Mouse (Mus musculus): ENCODE data around the gene Tada3.

Gene Tada3

GRCm38 (mm10) chr6:113386025-113386424, 8.3 kb upstream of the Tada3 start:
- DNase-seq (ENCODE audit: low read depth) = no peak

- DNase-seq (ENCODE audit: low read depth) = no peak
Measured at GRCm38 (mm10) chr6:113385160-113385714, 7.6 kb upstream of the Tada3 start.

GRCm38 (mm10) chr6:113384351-113384927, 6.8 kb upstream of the Tada3 start:
- DNase-seq (ENCODE audit: low read depth) = no peak

DNA sequence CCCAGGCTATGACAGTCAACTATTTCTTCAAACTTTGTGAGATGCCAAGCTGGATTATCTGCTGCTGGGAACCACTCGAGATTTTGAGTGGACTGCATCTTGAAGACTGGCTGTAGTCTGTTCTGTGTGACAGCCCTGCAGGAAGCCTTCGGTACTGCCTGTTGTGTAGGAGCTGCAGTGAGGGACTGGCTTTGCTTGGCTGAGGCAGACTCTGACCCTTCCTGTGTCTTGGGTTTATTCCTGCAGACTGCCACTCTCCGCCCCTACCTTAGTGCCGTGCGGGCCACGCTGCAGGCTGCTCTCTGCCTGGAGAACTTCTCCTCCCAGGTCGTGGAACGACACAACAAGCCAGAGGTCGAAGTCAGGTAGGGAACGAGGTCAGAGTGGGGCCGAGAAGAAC, 2.8 kb upstream of the Tada3 start:
- no peak for DNase-seq (ENCODE audit: low read depth)

- no peak for DNase-seq (ENCODE audit: low read depth)
Measured at GRCm38 (mm10) chr6:113379246-113379645, 1.6 kb upstream of the Tada3 start.

DNA sequence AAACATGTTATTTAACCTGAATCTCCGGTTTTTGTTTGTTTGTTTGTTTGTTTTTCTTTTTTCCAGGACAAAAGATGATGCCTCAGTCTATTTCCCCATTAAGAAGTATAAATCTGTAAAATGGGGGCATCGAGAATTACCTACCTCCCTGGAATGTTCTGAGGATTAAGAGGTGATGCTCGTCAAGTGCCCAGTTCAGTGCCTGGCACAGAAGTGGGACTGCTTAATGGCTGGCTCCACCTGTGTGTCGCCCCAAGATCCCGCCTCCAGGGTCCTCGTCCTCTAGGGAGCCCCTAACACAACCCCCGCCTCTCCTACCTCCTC, 549 bp downstream of the Tada3 start:
- no peak for DNase-seq (ENCODE audit: low read depth)

- DNase-seq (ENCODE audit: low read depth) = no peak
Measured at GRCm38 (mm10) chr6:113373491-113373890, 4.2 kb downstream of the Tada3 start.

DNA sequence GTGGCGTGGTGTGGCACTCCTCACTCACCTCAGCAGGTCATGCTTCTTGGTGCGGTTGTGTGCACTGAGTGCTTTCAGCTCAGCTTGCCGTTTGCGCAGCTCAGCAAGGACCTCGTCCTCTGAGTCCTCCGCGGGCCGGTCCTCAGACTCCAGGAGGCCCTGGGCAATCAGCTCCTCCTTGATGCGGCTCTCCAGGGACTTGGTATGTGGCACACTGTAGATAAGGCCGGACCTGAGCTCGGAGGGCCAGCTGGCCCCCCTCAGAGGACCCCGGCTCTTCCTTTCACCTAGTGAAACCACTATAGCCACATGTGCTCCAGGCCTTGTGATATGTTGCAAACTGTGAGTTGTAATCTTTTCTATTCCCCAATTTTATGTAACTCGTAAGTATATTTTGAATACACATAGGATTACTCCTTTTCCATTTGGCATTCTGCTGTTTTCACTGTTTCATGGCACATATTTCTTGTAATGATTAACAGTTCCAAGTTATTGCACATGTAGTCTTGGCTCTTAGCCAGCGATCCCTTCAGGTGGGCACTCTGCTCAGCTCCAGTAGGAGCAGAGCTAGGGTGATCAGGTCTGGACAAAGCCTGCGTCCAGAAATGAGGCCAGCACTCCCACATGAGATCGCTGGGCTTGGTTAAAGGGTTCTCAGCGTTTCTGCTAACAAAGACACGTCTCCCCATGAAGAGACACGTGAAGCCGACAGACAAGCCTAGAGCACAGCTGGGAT, 7.3 kb downstream of the Tada3 start:
- no peak for DNase-seq (ENCODE audit: low read depth)

DNA sequence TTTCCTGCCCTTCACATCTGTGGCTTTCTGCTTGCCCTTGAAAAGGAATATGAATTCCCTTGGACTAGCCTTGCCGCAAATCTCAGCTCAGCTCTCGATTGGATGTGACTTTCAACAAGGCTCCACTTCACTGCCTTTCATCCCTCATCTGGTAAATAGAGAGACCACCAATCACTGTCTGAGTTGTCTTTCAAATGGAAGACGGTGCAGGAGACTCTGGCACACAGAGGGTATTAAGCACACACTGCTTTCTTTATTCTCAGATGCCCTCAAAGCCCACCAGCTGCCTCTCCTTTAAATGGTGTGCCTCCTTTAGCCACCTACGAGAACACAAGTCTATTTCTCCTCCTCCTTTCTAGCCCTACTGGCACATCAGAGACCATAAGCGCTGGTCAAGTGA, 9.1 kb downstream of the Tada3 start:
- DNase-seq (ENCODE audit: low read depth) = no peak

DNA sequence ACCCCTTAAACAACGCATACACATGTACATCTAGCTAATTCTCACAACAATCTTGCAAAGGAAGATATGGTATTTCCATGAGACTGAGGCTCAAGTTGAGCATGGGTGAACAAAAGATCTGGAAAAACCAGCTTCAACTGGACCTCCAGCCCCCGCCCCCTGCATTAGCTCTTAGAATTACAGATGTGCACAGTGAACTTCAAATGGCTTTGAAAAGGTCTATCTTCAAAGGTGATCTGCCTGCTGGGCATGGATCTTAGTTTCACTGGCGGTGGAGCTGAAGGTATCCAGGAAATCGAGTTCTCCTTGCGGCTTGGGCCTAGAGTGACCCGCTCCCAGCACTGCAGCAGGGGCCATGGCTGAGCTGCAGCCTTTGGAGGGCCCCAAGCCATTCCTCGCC, 9.6 kb downstream of the Tada3 start:
- DNase-seq (ENCODE audit: low read depth) = no peak

DNA sequence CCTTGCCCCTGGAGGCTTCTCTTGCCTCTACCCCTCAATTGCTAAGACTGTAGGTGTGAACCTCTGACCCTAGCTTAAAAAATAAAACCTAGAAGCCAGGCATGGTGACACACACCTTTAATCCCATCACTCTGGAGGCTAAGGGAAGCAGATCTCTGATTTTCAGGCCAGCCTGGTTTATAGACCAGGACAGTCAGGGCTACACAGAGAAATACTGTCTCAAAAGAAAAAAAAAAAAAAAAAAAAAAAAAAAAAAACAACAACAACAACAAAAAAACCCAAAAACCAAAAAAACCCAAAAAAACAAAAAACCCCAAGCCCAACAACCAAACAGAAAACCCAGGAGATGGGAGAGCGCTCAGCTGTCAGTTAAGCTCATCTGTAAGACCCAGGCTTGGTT, 10.1 kb downstream of the Tada3 start:
- DNase-seq (ENCODE audit: low read depth) = no peak

DNA sequence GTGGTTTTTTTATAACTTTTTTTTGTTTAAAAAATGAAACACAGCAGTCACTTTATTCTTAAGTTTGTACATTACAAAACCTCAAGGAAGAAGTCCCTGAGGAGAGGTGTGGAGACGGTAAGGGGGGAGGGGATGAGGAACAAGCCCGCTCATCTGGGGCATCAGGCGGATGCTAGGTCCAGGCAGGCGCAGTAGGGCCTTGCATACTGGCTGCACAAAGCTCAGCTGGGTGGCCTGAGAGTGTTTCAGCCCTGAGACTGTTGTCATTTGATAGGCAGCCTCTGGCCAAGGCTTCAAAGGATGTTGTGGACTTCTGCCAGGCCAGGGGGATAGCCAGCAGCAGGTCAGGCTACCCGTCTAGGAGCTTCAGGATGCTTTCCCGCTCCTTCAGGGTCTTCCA, 11.0 kb downstream of the Tada3 start:
- DNase-seq (ENCODE audit: low read depth) = no peak

- no peak for DNase-seq (ENCODE audit: low read depth)
Measured at GRCm38 (mm10) chr6:113364518-113365135, 13.1 kb downstream of the Tada3 start.

GRCm38 (mm10) chr6:113362241-113362640, 15.4 kb downstream of the Tada3 start:
- DNase-seq (ENCODE audit: low read depth) = no peak

- DNase-seq (ENCODE audit: low read depth) = no peak
Measured at GRCm38 (mm10) chr6:113361476-113361875, 16.2 kb downstream of the Tada3 start.

GRCm38 (mm10) chr6:113353696-113354095, 24.0 kb downstream of the Tada3 start:
- no peak for DNase-seq (ENCODE audit: low read depth)

GRCm38 (mm10) chr6:113352820-113353219, 24.9 kb downstream of the Tada3 start:
- no peak for DNase-seq (ENCODE audit: low read depth)

GRCm38 (mm10) chr6:113351653-113352052, 26.0 kb downstream of the Tada3 start:
- DNase-seq (ENCODE audit: low read depth) = no peak

- no peak for DNase-seq (ENCODE audit: low read depth)
Measured at GRCm38 (mm10) chr6:113351161-113351560, 26.5 kb downstream of the Tada3 start.

DNA sequence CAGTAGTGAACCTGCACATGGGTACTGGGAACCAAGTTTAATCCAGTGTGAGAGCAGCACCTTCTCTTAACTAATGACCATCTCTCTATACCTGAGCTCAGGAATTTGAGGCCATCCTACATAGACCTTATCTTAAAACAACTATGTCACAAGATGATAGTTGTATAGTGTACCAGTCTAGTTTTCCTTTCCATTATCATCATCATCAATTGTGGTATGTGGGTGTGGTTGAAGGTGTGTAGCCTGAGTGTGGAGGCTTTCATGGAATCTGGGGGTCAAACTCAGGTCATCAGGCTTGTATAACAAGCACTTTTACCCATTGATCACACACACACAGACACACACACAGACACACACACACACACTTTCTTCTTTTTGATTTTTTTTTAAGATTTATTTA, 27.1 kb downstream of the Tada3 start:
- DNase-seq (ENCODE audit: low read depth) = no peak

DNA sequence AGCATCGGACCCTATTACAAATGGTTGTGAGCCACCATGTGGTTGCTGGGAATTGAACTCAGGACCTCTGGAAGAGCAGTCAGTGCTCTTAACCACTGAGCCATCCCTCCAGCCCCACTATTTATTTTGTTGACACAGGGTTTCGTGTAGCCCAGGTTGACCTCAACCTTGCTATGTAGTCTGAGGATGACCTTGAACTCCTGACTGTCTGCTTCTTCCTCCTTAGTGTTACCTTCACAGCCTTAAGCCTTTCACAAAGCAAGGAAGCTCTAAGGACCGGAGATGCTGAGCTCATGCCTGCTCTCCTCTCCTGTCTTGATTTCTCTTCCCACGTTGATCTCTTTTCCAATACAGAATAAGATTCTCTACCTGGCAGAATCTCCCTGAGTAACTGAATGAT, 30.8 kb downstream of the Tada3 start:
- no peak for DNase-seq (ENCODE audit: low read depth)

GRCm38 (mm10) chr6:113344321-113344720, 33.4 kb downstream of the Tada3 start:
- DNase-seq (ENCODE audit: low read depth) = no peak
